Mouse (Mus musculus): ENCODE measurements around the gene Rorb. TPM values are rescaled to one million over a fixed set of nuclear protein-coding genes. Genes with fewer than 3 reads are reported as not detected.

Rorb gene
- 0.56 and 0.80 TPM in 2 replicates for polyA plus RNA-seq (2014; fragmentation: Nextera tagmentation; extraction: Ambion mirVana)

DNA sequence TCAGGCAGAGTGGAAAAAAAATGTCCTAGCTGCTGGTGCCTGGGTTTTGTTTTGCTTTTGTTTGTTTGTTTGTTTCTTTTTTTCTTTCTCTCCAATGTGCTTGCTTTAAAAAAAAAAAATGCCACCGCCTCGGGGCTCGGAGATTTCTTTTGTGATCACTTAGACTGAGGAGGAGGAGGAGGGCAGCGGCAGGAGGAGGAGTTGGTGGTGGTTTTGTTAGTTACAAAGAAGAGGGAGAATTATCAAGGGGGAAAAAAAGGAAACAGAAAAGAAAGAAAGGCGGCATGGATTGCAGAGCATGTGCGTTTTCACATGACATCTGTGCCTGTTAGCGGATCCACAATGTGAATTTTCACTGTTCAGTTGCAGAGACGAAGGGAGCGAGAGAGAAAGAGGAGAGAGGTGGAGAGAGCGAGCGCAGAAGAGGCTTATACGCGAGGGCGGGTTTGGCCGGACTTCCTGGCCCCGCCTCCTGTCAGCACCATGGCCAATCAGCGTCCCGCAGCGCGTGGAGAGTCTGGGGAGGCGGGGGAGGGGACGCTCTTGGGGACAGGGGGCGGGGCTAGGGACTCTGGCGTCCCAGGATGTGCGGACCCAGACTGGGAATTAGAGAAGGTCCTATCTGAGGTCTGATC lies at the start of gene Rorb:
Gene Rorb, minus strand, starts transcription at position 404 of the 635 bp plus-strand sequence.
- Histone ChIP-seq H3K36me3 (ENCODE audit: control insufficient read depth, insufficient read depth, low read length) (no peaks in the 10 kb centered on the region), H3K4me2 (ENCODE audit: low read length) (peak within 1 kb of the TSS; percentile 80), H3K4me1 (replicated peaks; ENCODE audit: control insufficient read depth, insufficient read depth, low read length) (no peaks in the 10 kb centered on the region), H3K27me3 (replicated peaks; ENCODE audit: control insufficient read depth, insufficient read depth, low read length) (peaks cover 28% of the 10 kb centered on the region), H3K27ac (ENCODE audit: low read depth) (no peak within 1 kb of the TSS), H3K4me3 (ENCODE audit: low read depth, low read length) (peak within 1 kb of the TSS; percentile 45), H3K9ac (ENCODE audit: low read length) (peak within 1 kb of the TSS; percentile 8; the same call in 1 of the 2 replicates), H3K9me3 (ENCODE audit: control insufficient read depth, low read length) (no peaks in the 10 kb centered on the region)
- DNase-seq (ENCODE audit: low spot score) = peak; percentile 82
- ATAC-seq (replicated peaks; ENCODE audit: low FRiP score, low TSS enrichment, low read depth) = peak; percentile 97
- 0% methylated on average over 25 of the region's 25 CpGs for WGBS

DNA sequence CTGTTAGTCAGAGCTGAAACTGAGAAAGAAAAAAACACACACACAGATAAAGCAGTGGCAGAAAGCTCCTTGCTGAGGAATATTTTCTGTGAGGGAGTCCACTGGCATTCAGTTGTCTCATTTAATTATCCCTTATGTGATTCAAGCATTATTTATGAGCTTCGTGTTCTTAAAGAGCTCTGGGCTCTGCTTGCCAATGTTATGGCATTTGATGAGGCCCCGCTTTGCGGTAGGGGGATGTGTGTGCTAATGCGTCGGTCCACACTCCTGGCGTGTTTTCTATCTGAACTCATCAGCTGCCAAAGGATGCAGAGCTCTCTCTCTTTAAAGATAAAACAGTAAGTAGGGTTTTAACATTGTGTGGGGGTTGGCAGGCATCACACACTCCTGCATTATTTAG lies 37.9 kb upstream of the Rorb start:
- 64% methylated on average over 6 of the region's 6 CpGs for WGBS
- DNase-seq (ENCODE audit: low spot score) (no peak), ATAC-seq (replicated peaks; ENCODE audit: low FRiP score, low TSS enrichment, low read depth) (no peak)
- H3K4me3 ChIP-seq (ENCODE audit: low read depth, low read length) = no peak overlapping the region
- no peaks in the 10 kb centered on the region for H3K27me3 ChIP-seq (replicated peaks; ENCODE audit: control insufficient read depth, insufficient read depth, low read length)
- no peak overlapping the region for H3K9ac ChIP-seq (ENCODE audit: low read length)
- H3K9me3 ChIP-seq (ENCODE audit: control insufficient read depth, low read length) = no peaks in the 10 kb centered on the region
- H3K27ac ChIP-seq (ENCODE audit: low read depth) = no peak overlapping the region
- H3K4me2 ChIP-seq (ENCODE audit: low read length) = no peak overlapping the region
- H3K4me1 ChIP-seq (replicated peaks; ENCODE audit: control insufficient read depth, insufficient read depth, low read length) = no peaks in the 10 kb centered on the region
- H3K36me3 ChIP-seq (ENCODE audit: control insufficient read depth, insufficient read depth, low read length) = no peaks in the 10 kb centered on the region

DNA sequence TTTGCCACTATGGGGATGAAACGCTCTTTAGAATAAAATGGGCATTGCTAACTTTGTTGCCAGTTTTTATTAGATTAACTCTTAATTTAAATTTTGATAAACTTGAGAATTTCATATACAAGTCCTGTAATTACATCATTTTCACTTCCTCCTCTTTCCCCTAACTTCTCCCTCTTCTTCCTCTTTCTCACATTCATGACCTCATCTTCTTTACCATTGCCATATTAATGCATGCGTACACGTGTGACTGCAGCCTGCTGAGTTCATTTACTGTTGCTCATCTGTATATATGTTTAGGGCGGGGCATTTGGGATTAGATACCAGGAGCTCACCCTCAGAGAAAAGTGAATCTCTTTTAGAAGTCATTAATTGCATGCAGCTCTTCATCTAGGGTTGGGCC lies 33.5 kb upstream of the Rorb start:
- Histone ChIP-seq H3K9me3 (ENCODE audit: control insufficient read depth, low read length) (no peaks in the 10 kb centered on the region), H3K9ac (ENCODE audit: low read length) (no peak overlapping the region), H3K27me3 (replicated peaks; ENCODE audit: control insufficient read depth, insufficient read depth, low read length) (no peaks in the 10 kb centered on the region), H3K4me2 (ENCODE audit: low read length) (no peak overlapping the region), H3K4me1 (replicated peaks; ENCODE audit: control insufficient read depth, insufficient read depth, low read length) (no peaks in the 10 kb centered on the region), H3K4me3 (ENCODE audit: low read depth, low read length) (no peak overlapping the region), H3K27ac (ENCODE audit: low read depth) (no peak overlapping the region), H3K36me3 (ENCODE audit: control insufficient read depth, insufficient read depth, low read length) (no peaks in the 10 kb centered on the region)
- DNase-seq (ENCODE audit: low spot score) (no peak), ATAC-seq (replicated peaks; ENCODE audit: low FRiP score, low TSS enrichment, low read depth) (no peak)
- 89% methylated on average over 4 of the region's 4 CpGs for WGBS

DNA sequence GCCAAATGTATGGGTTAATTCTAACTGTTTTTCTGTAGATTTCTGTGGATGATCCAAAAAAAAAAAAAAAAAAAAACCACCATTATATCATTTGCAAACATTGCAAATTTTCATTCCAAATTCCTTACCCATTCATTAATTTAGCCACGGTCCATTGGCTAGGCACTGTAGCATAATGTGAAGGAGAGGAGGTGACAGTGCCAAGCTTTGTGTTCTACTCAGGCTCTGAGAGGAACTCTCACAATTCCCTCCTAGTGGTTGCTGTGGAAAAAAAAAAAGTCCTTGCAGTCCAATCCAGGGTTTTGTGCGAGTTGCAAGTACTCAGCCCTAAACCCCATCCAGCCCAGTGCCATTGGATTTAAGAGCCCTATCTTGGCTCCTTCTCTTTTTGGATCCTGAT lies 25.9 kb upstream of the Rorb start:
- Histone ChIP-seq H3K4me3 (ENCODE audit: low read depth, low read length) (no peak overlapping the region), H3K4me1 (replicated peaks; ENCODE audit: control insufficient read depth, insufficient read depth, low read length) (no peaks in the 10 kb centered on the region), H3K27me3 (replicated peaks; ENCODE audit: control insufficient read depth, insufficient read depth, low read length) (no peaks in the 10 kb centered on the region), H3K9ac (ENCODE audit: low read length) (no peak overlapping the region), H3K27ac (ENCODE audit: low read depth) (no peak overlapping the region), H3K36me3 (ENCODE audit: control insufficient read depth, insufficient read depth, low read length) (no peaks in the 10 kb centered on the region), H3K4me2 (ENCODE audit: low read length) (no peak overlapping the region), H3K9me3 (ENCODE audit: control insufficient read depth, low read length) (no peaks in the 10 kb centered on the region)
- DNase-seq (ENCODE audit: low spot score) (no peak), ATAC-seq (replicated peaks; ENCODE audit: low FRiP score, low TSS enrichment, low read depth) (no peak)
- WGBS = 89% methylated on average over 2 of the region's 2 CpGs

DNA sequence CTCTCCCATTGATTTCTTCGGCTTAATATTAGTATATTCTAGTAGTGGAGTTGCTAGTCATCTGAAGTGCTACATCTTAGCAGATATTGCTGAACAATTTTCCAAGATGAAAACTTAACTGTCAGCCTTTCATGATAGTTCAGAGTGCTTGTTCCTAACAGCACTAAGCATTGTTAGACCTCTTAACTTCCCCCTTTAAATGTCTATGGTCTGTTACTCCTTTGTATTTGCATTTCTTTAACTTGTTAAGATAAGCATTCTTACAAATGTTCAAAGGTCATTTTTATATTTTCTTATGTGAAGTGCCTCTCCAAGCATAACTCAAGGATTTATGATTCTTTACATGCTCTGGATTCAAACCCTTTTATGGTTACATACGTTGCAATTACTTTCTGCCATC lies 24.8 kb upstream of the Rorb start:
- DNase-seq (ENCODE audit: low spot score) (no peak), ATAC-seq (replicated peaks; ENCODE audit: low FRiP score, low TSS enrichment, low read depth) (no peak)
- Histone ChIP-seq H3K27me3 (replicated peaks; ENCODE audit: control insufficient read depth, insufficient read depth, low read length) (no peaks in the 10 kb centered on the region), H3K36me3 (ENCODE audit: control insufficient read depth, insufficient read depth, low read length) (no peaks in the 10 kb centered on the region), H3K27ac (ENCODE audit: low read depth) (no peak overlapping the region), H3K9ac (ENCODE audit: low read length) (no peak overlapping the region), H3K4me1 (replicated peaks; ENCODE audit: control insufficient read depth, insufficient read depth, low read length) (no peaks in the 10 kb centered on the region), H3K9me3 (ENCODE audit: control insufficient read depth, low read length) (no peaks in the 10 kb centered on the region), H3K4me2 (ENCODE audit: low read length) (no peak overlapping the region), H3K4me3 (ENCODE audit: low read depth, low read length) (no peak overlapping the region)
- 72% methylated on average over 2 of the region's 2 CpGs for WGBS

DNA sequence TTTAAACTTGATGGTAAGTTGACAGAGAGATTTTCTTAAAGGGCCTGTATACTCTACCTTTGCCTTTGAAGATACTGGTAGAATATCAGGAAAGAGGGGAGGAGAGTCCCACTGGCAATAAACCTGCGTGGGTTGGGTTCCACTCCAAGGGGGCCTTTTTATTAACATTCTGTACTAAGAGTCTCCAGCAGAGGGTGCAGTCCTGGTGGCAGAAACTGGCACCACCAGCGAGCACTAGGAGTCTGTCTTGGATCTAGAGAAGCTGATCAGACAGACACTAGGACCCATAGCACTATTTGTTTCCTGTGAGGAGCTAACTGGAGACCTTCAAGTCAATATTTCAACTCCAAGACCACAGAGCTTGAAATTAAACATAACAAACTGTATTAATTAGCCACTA lies 11.3 kb upstream of the Rorb start:
- Histone ChIP-seq H3K27me3 (replicated peaks; ENCODE audit: control insufficient read depth, insufficient read depth, low read length) (no peaks in the 10 kb centered on the region), H3K4me2 (ENCODE audit: low read length) (no peak overlapping the region), H3K4me3 (ENCODE audit: low read depth, low read length) (no peak overlapping the region), H3K9me3 (ENCODE audit: control insufficient read depth, low read length) (no peaks in the 10 kb centered on the region), H3K27ac (ENCODE audit: low read depth) (no peak overlapping the region), H3K36me3 (ENCODE audit: control insufficient read depth, insufficient read depth, low read length) (no peaks in the 10 kb centered on the region), H3K9ac (ENCODE audit: low read length) (no peak overlapping the region), H3K4me1 (replicated peaks; ENCODE audit: control insufficient read depth, insufficient read depth, low read length) (no peaks in the 10 kb centered on the region)
- 37% methylated on average over 2 of the region's 2 CpGs for WGBS
- DNase-seq (ENCODE audit: low spot score) (no peak), ATAC-seq (replicated peaks; ENCODE audit: low FRiP score, low TSS enrichment, low read depth) (no peak)

DNA sequence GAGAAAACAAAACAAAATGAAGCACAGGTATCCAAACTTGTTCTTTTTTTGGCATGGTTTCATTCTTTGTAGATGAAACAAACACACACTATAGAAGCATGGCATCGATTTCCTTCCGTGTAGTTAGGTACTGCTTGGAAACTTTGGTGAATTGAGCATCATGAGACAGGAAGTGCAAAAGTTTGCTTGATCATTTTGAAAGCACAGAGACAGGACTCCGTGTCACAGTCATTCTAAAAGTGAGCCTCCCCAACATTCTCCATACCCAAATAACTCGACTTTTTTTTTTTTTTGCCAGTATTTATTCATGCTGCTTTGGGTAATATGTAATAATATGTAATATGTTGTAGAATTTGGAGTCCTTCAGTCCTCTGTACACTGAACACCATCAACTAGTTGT lies 1.2 kb upstream of the Rorb start:
- ATAC-seq (replicated peaks; ENCODE audit: low FRiP score, low TSS enrichment, low read depth) (no peak), DNase-seq (ENCODE audit: low spot score) (no peak)
- Histone ChIP-seq H3K4me1 (replicated peaks; ENCODE audit: control insufficient read depth, insufficient read depth, low read length) (no peaks in the 10 kb centered on the region), H3K36me3 (ENCODE audit: control insufficient read depth, insufficient read depth, low read length) (no peaks in the 10 kb centered on the region), H3K9ac (ENCODE audit: low read length) (no peak overlapping the region), H3K4me3 (ENCODE audit: low read depth, low read length) (no peak overlapping the region), H3K4me2 (ENCODE audit: low read length) (no peak overlapping the region), H3K27ac (ENCODE audit: low read depth) (no peak overlapping the region), H3K9me3 (ENCODE audit: control insufficient read depth, low read length) (no peaks in the 10 kb centered on the region), H3K27me3 (replicated peaks; ENCODE audit: control insufficient read depth, insufficient read depth, low read length) (peaks cover 28% of the 10 kb centered on the region)
- 63% methylated on average over 4 of the region's 4 CpGs for WGBS

DNA sequence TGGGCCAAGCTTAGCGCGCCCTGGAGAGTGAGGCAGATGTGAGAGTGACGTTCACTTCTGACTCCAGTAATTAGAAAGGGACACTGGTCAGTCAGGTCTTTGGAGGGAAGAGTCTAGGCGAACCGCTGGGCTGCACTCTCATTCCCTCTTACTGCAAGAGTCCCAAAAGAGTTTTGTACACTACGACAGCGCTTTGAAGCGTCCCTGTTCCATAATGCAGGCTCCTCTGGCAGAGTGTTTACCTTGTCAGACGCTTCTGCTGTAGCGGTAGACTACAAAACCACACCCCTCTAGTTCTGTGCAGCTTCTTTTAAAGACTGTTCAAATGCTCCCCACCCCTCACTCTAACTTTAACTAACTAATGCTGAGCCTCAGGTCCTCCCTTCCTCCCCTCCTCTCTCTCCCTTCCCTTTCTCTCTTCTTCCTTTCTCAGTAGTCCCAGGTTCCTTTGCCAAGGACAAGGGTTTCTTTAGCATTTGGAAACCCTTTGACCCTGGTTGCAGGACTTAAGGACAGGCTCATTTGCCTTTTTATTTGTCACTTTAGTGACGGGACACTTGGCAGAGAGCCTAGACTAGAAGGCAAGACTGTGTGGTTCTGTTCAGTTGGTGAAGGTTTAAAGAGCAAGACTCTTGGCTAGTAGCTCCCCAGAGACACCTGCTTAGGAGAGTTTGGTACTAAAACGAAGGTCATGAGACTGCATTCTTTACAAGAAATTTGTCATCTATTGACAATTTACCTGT lies 603 bp upstream of the Rorb start:
- Histone ChIP-seq H3K36me3 (ENCODE audit: control insufficient read depth, insufficient read depth, low read length) (no peaks in the 10 kb centered on the region), H3K4me3 (ENCODE audit: low read depth, low read length) (peak overlapping the region; percentile 45), H3K4me2 (ENCODE audit: low read length) (peak overlapping the region; percentile 80), H3K9me3 (ENCODE audit: control insufficient read depth, low read length) (no peaks in the 10 kb centered on the region), H3K9ac (ENCODE audit: low read length) (no peak overlapping the region), H3K27me3 (replicated peaks; ENCODE audit: control insufficient read depth, insufficient read depth, low read length) (peaks cover 28% of the 10 kb centered on the region), H3K4me1 (replicated peaks; ENCODE audit: control insufficient read depth, insufficient read depth, low read length) (no peaks in the 10 kb centered on the region), H3K27ac (ENCODE audit: low read depth) (no peak overlapping the region)
- 3% methylated on average over 12 of the region's 12 CpGs for WGBS
- DNase-seq (ENCODE audit: low spot score) (no peak), ATAC-seq (replicated peaks; ENCODE audit: low FRiP score, low TSS enrichment, low read depth) (no peak; the same call in 1 of the 2 replicates)

All from intestine, embryonic 14.5 days (tissue).